Mouse (Mus musculus) liver, adult 2 months (tissue): ENCODE measurements around the gene Ulk3. TPM values are rescaled to one million over a fixed set of nuclear protein-coding genes. Genes with fewer than 3 reads are reported as not detected.

Source experiments
- DNase-seq: peaks from one replicate; pipeline ENCODE4 v3.0.0-alpha.2; 2011; ENCODE audit warnings: low read depth, low spot score; ENCODE audit errors: extremely low read depth
- H3K27ac ChIP-seq: fragments of 200-500 bp; replicated peaks from 2 replicates; pipeline ENCODE4 v1.5.1; 2012; ENCODE audit warnings: low read depth, mild to moderate bottlenecking, control low read depth, inconsistent platforms, low read length; ENCODE audit not compliant: insufficient read depth
- H3K27me3 ChIP-seq: fragments of 200-500 bp; 2 replicates; pipeline ENCODE4 v1.6.1; 2012; ENCODE audit warnings: mild to moderate bottlenecking, moderate library complexity, low read length, inconsistent platforms; ENCODE audit not compliant: control insufficient read depth, insufficient read depth
- H3K36me3 ChIP-seq: fragments of 200-500 bp; 2 replicates; pipeline ENCODE4 v1.6.1; 2012; ENCODE audit warnings: low read length, inconsistent platforms; ENCODE audit not compliant: control insufficient read depth, insufficient read depth
- H3K4me1 ChIP-seq: fragments of 200-500 bp; 2 replicates; pipeline ENCODE4 v1.6.1; 2011; ENCODE audit warnings: low read length; ENCODE audit not compliant: control insufficient read depth, insufficient read depth
- H3K4me3 ChIP-seq: fragments of 200-500 bp; 2 replicates; pipeline ENCODE4 v1.5.1; 2011; ENCODE audit warnings: low read depth, mild to moderate bottlenecking, control low read depth, low read length, moderate library complexity; ENCODE audit not compliant: insufficient read depth
- H3K79me2 ChIP-seq: fragments of 200-500 bp; 2 replicates; pipeline ENCODE4 v1.6.1; 2012; ENCODE audit warnings: inconsistent platforms, mild to moderate bottlenecking, low read length, moderate library complexity; ENCODE audit not compliant: control insufficient read depth, insufficient read depth
- H3K9ac ChIP-seq: fragments of 200-500 bp; 2 replicates; pipeline ENCODE4 v1.6.1; 2012; ENCODE audit warnings: low read depth, mild to moderate bottlenecking, control low read depth, inconsistent platforms, low read length
- CTCF ChIP-seq: fragments of 200-500 bp; IDR thresholded peaks from 2 replicates; pipeline ENCODE4 v1.5.1; 2011; ENCODE audit warnings: low read depth, low read length, control low read depth
- POLR2A ChIP-seq: fragments of 200-500 bp; IDR thresholded peaks from 2 replicates; pipeline ENCODE4 v1.6.1; 2011; ENCODE audit warnings: low read length, control low read depth; ENCODE audit not compliant: insufficient read depth; ENCODE audit errors: extremely low read depth
- WGBS: fragments of 180-500 bp; shearing (Covaris S2); methylation state at CpG from one replicate; pipeline ENCODE4 v1.1.7; 2018; 5-methylcytosine and 5-hydroxymethylcytosine counted together
- polyA plus RNA-seq: library from polyadenylated mRNA; depleted of rRNA; stranded (reverse); fragments of >200 nt; gene quantifications from 2 replicates; pipeline ENCODE4 v1.2.3, GENCODE M21; 2012
- total RNA-seq: library from RNA; depleted of rRNA; stranded (reverse); fragments of >200 nt; gene quantifications from 2 replicates; pipeline ENCODE4 v1.2.3, GENCODE M21; 2014

The Ulk3 gene
- total and polyA plus RNA-seq, 2 experiments, result 4.5 to 16.8 TPM

GRCm38 (mm10) chr9:57601353-57601706 lies 12.1 kb downstream of the Ulk3 start:
- whole genome bisulfite sequencing, result 58% methylated on average over 2 of the region's 2 CpGs
- H3K4me1 ChIP-seq, result no peaks in the 10 kb centered on the region
- H3K4me3 ChIP-seq, result no peak overlapping the region
- no peak overlapping the region for H3K27ac ChIP-seq
- H3K9ac ChIP-seq, result no peak overlapping the region
- H3K79me2 ChIP-seq, result no peaks in the 10 kb centered on the region
- H3K27me3 ChIP-seq, result peaks cover 4% of the 10 kb centered on the region; the same call in 1 of the 2 replicates
- no peaks in the 10 kb centered on the region for H3K36me3 ChIP-seq
- no peak for DNase-seq
- TF ChIP-seq POLR2A (no peak), CTCF (no peak)

GRCm38 (mm10) chr9:57602098-57602497 lies 12.8 kb downstream of the Ulk3 start:
- no peaks in the 10 kb centered on the region for H3K36me3 ChIP-seq
- H3K79me2 ChIP-seq, result no peaks in the 10 kb centered on the region
- no peak overlapping the region for H3K27ac ChIP-seq
- no peak for DNase-seq
- no peak for TF ChIP-seq CTCF
- TF ChIP-seq POLR2A, result no peak
- 71% methylated on average over 8 of the region's 8 CpGs for WGBS
- H3K27me3 ChIP-seq, result peaks cover 4% of the 10 kb centered on the region; the same call in 1 of the 2 replicates
- no peak overlapping the region for H3K9ac ChIP-seq
- no peak overlapping the region for H3K4me3 ChIP-seq
- no peaks in the 10 kb centered on the region for H3K4me1 ChIP-seq

GRCm38 (mm10) chr9:57604875-57605274 lies 15.6 kb downstream of the Ulk3 start:
- Histone ChIP-seq H3K27ac (no peak overlapping the region), H3K27me3 (peaks cover 4% of the 10 kb centered on the region; the same call in 1 of the 2 replicates), H3K36me3 (no peaks in the 10 kb centered on the region), H3K4me3 (no peak overlapping the region), H3K9ac (no peak overlapping the region), H3K4me1 (no peaks in the 10 kb centered on the region), H3K79me2 (no peaks in the 10 kb centered on the region)
- no peak for DNase-seq
- 77% methylated on average over 4 of the region's 4 CpGs for WGBS
- TF ChIP-seq CTCF (no peak), POLR2A (no peak)

GRCm38 (mm10) chr9:57605503-57605902 lies 16.3 kb downstream of the Ulk3 start:
- no peak for DNase-seq
- Histone ChIP-seq H3K27ac (no peak overlapping the region), H3K79me2 (no peaks in the 10 kb centered on the region), H3K4me1 (no peaks in the 10 kb centered on the region), H3K4me3 (no peak overlapping the region), H3K9ac (no peak overlapping the region), H3K36me3 (no peaks in the 10 kb centered on the region), H3K27me3 (peaks cover 4% of the 10 kb centered on the region; the same call in 1 of the 2 replicates)
- WGBS, result 20% methylated on average over 9 of the region's 9 CpGs
- TF ChIP-seq POLR2A, result no peak
- no peak for TF ChIP-seq CTCF

- TF ChIP-seq CTCF (no peak), POLR2A (no peak)
- Histone ChIP-seq H3K9ac (no peak within 1 kb of the TSS), H3K36me3 (no peaks in the 10 kb centered on the region), H3K27ac (no peak within 1 kb of the TSS), H3K4me3 (no peak within 1 kb of the TSS), H3K27me3 (peaks cover 4% of the 10 kb centered on the region; the same call in 1 of the 2 replicates), H3K79me2 (no peaks in the 10 kb centered on the region), H3K4me1 (no peaks in the 10 kb centered on the region)
- 14% methylated on average over 24 of the region's 24 CpGs for WGBS
- DNase-seq, result no peak
These were observed 17.0 kb downstream of the Ulk3 start, which contains the start of gene Cplx3 for GRCm38 (mm10) chr9:57606139-57606851. TSS of gene Cplx3 (minus strand) at chr9:57606281.

GRCm38 (mm10) chr9:57609803-57610202 lies 20.6 kb downstream of the Ulk3 start:
- H3K27ac ChIP-seq, result no peak overlapping the region
- TF ChIP-seq CTCF (no peak), POLR2A (no peak)
- 55% methylated on average over 3 of the region's 3 CpGs for WGBS
- H3K36me3 ChIP-seq, result no peaks in the 10 kb centered on the region
- no peaks in the 10 kb centered on the region for H3K4me1 ChIP-seq
- H3K9ac ChIP-seq, result no peak overlapping the region
- no peak overlapping the region for H3K4me3 ChIP-seq
- H3K27me3 ChIP-seq, result peaks cover 4% of the 10 kb centered on the region; the same call in 1 of the 2 replicates
- DNase-seq, result no peak
- no peaks in the 10 kb centered on the region for H3K79me2 ChIP-seq
